Mouse (Mus musculus) heart, embryonic 16.5 days (tissue): ENCODE data around the gene Nell1. TPM values are rescaled to one million over a fixed set of nuclear protein-coding genes. Genes with fewer than 3 reads are reported as not detected.

Experiments used
- ATAC-seq: fragments of 200-750 bp; cut with Nextera tagmentation; replicated peaks from 2 replicates; pipeline ENCODE4 v1.8.0; 2017; ENCODE audit warnings: moderate number of reproducible peaks; ENCODE audit not compliant: insufficient read depth, low FRiP score; ENCODE audit errors: extremely low read depth
- H3K27ac ChIP-seq: fragments of 300-500 bp; sonication (generic); 2 replicates; pipeline ENCODE4 v1.5.1; 2014; ENCODE audit warnings: mild to moderate bottlenecking, low read length, control low read depth, moderate library complexity
- H3K27me3 ChIP-seq: fragments of 300-500 bp; sonication (generic); 2 replicates; pipeline ENCODE4 v1.6.1; 2014; ENCODE audit warnings: low read length, mixed read lengths; ENCODE audit not compliant: control insufficient read depth, insufficient read depth
- H3K36me3 ChIP-seq: fragments of 300-500 bp; sonication (generic); 2 replicates; pipeline ENCODE4 v1.6.1; 2014; ENCODE audit not compliant: control insufficient read depth, insufficient read depth
- H3K4me1 ChIP-seq: fragments of 300-500 bp; sonication (generic); 2 replicates; pipeline ENCODE4 v1.6.1; 2014; ENCODE audit warnings: low read length, mixed read lengths; ENCODE audit not compliant: control insufficient read depth, insufficient read depth
- H3K4me2 ChIP-seq: fragments of 300-500 bp; sonication (generic); 2 replicates; pipeline ENCODE4 v1.6.1; 2014; ENCODE audit warnings: low read depth, mild to moderate bottlenecking, control low read depth, low read length
- H3K4me3 ChIP-seq: fragments of 300-500 bp; sonication (generic); 2 replicates; pipeline ENCODE4 v1.5.1; 2014; ENCODE audit warnings: mild to moderate bottlenecking, control low read depth, low read length
- H3K9ac ChIP-seq: fragments of 300-500 bp; sonication (generic); 2 replicates; pipeline ENCODE4 v1.6.1; 2014; ENCODE audit warnings: low read length, control low read depth
- H3K9me3 ChIP-seq: fragments of 300-500 bp; sonication (generic); replicated peaks from 2 replicates; pipeline ENCODE4 v1.6.1; 2016; ENCODE audit warnings: low read length; ENCODE audit not compliant: control insufficient read depth
- WGBS: fragments of 180-500 bp; shearing (Covaris S2); extraction: QIAGEN DNeasy Blood & Tissue Kit; methylation state at CpG from one replicate; pipeline ENCODE4 v1.1.7; 2014; 5-methylcytosine and 5-hydroxymethylcytosine counted together
- polyA plus RNA-seq: library from polyadenylated mRNA; unstranded; fragments of >200 nt; fragmentation: Nextera tagmentation; extraction: Ambion mirVana; gene quantifications from 2 replicates; pipeline ENCODE4 v1.2.1, GENCODE M21; 2015

Gene Nell1
- polyA plus RNA-seq, 1 experiment from 2014 or later, result 0.64 TPM

DNA sequence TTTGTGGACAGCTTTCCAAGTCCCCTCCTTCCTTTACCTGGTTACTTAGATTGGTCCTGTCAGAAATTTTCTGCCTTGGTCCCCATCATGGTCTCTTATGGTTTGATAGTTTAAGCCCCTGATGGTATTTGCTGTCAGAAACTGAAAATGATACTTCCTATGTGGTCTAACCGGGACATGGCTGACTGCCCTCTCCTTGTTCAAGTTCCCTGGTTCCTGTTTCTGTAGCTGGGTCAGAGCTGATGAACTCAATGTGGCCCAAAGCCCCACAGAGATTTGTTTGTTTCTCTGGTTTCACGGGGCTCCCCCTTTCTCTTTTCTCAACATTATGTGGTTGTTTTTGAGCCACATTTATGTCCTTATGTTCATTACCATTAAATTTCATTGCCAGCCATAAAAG, 30.6 kb downstream of the Nell1 start:
- 74% methylated on average over 2 of the region's 2 CpGs for WGBS
- no peak for ATAC-seq

DNA sequence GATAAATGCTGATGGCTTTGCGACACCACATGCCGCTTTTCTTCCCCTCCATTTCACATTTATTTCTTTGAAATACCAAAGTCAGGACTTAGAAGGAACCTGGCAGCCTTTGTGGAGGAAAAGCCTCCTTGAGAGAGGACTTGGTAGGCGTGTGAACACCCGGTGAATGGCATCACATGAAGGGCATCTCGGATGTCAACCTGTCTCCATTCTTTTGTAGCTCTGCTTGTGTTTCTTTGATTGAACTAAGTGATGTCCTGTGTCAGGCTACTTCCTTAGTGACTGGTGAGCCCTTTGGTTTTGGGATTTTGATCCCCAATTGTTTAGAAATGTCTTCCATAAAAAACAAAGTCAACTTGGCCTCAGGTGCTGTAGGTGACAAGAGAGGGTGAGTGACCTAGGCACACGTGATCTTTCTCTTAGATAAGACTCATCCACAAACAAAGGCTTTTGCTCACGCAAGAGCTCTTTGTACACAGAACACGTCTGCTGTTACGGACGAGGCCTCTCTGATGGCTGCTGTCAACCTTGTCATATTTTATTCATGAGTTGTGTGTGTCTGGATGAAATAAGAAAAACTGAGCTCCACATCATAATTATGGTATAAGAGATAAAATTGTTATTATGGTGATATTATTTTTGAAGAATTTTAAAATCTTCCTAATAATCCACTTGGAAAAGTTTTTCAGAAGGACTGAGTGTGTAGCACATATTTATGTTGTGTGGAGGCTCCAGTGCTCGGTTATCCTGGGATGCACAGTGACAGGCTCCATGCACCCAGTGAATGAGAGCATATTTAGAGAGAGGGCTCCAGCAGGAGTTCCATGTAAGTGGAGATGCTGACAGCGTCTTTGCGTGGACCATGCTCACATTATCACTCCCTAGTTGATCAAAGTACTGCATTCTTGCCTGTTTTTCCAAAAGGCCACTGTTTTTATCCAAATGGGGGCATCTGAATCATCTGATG, 60.8 kb downstream of the Nell1 start:
- Histone ChIP-seq H3K27ac (no peak overlapping the region), H3K9me3 (no peaks in the 10 kb centered on the region), H3K4me3 (no peak overlapping the region), H3K27me3 (no peaks in the 10 kb centered on the region), H3K4me1 (no peaks in the 10 kb centered on the region), H3K4me2 (no peak overlapping the region), H3K9ac (no peak overlapping the region), H3K36me3 (no peaks in the 10 kb centered on the region)
- WGBS, result 70% methylated on average over 13 of the region's 13 CpGs
- ATAC-seq, result no peak

More for the DNA sequence above, 30.6 kb downstream of the Nell1 start:
- Histone ChIP-seq H3K9me3 (no peaks in the 10 kb centered on the region), H3K9ac (no peak overlapping the region), H3K4me1 (no peaks in the 10 kb centered on the region), H3K4me3 (no peak overlapping the region), H3K27me3 (no peaks in the 10 kb centered on the region), H3K27ac (no peak overlapping the region), H3K4me2 (no peak overlapping the region), H3K36me3 (no peaks in the 10 kb centered on the region)

DNA sequence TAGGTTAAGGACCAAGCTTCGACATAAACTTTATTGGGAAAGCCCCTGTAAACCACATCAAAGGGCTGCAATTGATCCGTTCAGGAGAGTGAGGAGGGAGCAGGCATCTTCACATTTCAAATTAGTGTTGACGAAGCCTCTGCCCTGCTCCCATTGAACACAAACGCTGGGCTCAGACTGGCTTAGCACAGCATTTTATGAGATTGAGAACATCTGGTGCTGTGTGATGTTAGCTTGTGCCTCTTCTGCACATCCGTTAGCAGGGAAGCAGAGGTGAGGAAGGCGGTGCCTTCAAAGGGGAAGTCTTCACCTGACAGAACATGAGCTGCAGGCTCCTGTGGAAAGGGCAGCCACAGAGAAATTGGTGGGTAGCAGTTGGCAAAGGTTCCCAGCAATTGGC, 66.4 kb downstream of the Nell1 start:
- Histone ChIP-seq H3K27ac (no peak overlapping the region), H3K4me3 (no peak overlapping the region), H3K9ac (no peak overlapping the region), H3K9me3 (no peaks in the 10 kb centered on the region), H3K4me1 (no peaks in the 10 kb centered on the region), H3K4me2 (no peak overlapping the region), H3K36me3 (no peaks in the 10 kb centered on the region), H3K27me3 (no peaks in the 10 kb centered on the region)
- no peak for ATAC-seq
- WGBS, result 54% methylated on average over 6 of the region's 6 CpGs

DNA sequence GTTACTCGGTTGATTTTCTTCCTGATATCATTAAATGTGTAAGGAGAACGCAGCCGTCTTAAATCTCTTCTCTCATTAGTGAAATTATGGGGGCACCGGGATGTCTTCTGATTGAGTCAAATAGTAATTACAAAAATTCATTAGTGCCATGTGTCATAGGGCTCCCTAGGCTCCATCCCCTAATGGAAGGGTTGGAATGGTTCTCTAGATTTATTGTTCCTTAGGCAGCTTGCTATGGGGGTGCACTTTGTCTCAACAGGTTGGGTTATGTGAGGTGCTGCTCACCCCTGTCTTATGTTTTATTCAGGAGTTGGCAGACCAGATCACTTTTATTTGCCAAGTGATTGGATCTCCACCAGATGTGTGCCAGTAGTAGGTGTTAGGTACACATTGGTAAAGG, 75.5 kb downstream of the Nell1 start:
- no peak for ATAC-seq
- Histone ChIP-seq H3K9me3 (no peaks in the 10 kb centered on the region), H3K27me3 (no peaks in the 10 kb centered on the region), H3K36me3 (no peaks in the 10 kb centered on the region), H3K27ac (no peak overlapping the region), H3K4me3 (no peak overlapping the region), H3K9ac (no peak overlapping the region), H3K4me2 (no peak overlapping the region), H3K4me1 (no peaks in the 10 kb centered on the region)
- WGBS, result 86% methylated on average over 4 of the region's 4 CpGs

DNA sequence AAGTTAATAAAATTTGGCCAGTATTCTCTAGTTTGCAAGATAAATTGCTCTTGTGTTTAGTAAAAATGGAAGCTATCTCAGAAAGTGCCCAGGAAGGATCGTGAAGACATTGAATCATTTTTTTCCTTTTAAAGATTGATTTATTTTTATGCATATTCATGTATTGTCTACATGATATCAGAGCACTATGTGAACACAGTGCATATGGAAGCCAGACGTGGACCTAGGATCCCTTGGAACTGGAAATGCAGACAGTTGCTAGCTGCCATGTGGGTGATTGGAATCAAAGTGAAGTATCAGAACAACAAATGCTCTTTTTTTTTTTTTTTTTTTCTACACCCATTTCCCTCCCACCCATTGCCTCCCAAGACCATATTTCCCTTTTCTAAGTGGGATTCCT, 79.0 kb downstream of the Nell1 start:
- Histone ChIP-seq H3K9ac (no peak overlapping the region), H3K4me1 (no peaks in the 10 kb centered on the region), H3K4me3 (no peak overlapping the region), H3K27me3 (no peaks in the 10 kb centered on the region), H3K27ac (no peak overlapping the region), H3K9me3 (no peaks in the 10 kb centered on the region), H3K36me3 (no peaks in the 10 kb centered on the region), H3K4me2 (no peak overlapping the region)
- WGBS, result 78% methylated on average over 2 of the region's 2 CpGs
- ATAC-seq, result no peak

DNA sequence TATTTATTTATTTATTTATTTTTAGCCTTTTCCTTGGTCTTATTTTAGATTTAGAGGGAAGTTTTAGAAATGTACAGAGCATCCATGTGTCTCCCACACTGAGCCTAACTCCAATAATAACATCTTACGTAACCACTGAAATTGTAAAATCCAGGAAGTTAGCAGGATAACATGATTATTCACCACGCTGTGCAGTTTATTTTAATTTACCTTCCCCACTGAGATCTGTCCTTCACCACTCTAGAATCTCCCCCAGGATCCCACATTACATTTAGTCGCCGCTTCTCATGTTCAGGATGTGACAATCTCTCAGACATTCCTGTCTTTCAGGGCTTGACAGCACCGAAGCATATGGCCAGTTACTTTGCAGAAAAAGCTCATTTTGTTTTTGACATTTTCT, 119.8 kb downstream of the Nell1 start:
- WGBS, result 78% methylated on average over 5 of the region's 5 CpGs
- ATAC-seq, result no peak
- Histone ChIP-seq H3K27me3 (no peaks in the 10 kb centered on the region), H3K27ac (no peak overlapping the region), H3K9me3 (no peaks in the 10 kb centered on the region), H3K36me3 (no peaks in the 10 kb centered on the region), H3K9ac (no peak overlapping the region), H3K4me2 (no peak overlapping the region), H3K4me3 (no peak overlapping the region), H3K4me1 (no peaks in the 10 kb centered on the region)

DNA sequence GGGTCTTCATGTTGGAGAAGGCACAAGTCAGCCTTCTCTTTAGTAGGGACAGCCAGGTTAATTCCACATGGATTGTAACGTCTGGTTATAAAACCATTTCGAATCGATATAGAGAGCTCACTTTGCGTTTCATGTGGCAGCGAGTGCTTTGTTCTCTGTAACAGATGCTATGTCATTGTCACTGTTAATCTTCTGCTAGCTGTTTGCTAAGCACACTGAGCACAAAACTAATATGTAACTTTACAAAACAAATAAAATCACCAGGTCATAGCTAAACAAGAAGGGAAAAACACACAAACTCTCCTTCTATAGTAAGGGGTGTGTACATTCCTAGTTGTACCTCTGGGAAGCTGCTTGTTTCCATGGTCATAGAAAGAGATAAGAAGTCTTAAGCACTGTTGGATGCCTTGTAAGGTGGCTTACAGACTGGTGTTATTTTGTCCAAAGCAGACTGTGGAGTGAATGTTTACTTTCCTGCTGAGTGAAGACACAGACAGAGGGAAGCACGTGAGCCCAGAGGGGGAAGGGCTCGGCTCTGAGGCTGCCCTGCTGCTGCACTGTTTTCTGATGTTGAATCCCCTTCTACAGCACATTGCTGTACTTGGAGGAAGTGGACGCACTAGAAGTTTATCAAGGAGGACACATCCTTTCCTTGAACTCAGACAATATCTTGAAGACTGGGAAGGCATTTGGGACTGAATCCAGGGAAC, 131.1 kb downstream of the Nell1 start:
- no peak for ATAC-seq
- Histone ChIP-seq H3K27me3 (no peaks in the 10 kb centered on the region), H3K4me3 (no peak overlapping the region), H3K9ac (no peak overlapping the region), H3K4me1 (no peaks in the 10 kb centered on the region), H3K27ac (no peak overlapping the region), H3K36me3 (no peaks in the 10 kb centered on the region), H3K4me2 (no peak overlapping the region), H3K9me3 (no peaks in the 10 kb centered on the region)
- WGBS, result 46% methylated on average over 8 of the region's 8 CpGs

DNA sequence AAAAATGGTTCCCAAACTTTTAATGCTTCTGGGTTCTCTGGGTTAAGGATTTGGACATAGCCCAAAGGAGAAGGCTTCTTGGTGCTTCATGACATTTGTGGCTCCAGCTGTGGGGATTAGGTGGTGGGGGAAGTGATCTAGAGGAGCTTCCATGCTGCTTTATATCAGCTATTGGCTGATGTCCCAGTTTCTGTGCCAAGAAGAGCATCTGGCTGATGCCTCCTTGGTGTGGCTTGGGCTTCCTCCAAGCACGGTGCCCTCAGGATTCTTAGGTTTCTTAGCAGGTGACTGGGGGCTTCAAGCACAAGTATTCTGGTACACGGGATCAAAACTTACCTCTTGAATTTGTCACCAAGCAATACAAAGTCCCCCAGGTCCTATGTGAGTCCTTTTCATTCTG, 132.6 kb downstream of the Nell1 start:
- Histone ChIP-seq H3K9me3 (no peaks in the 10 kb centered on the region), H3K27ac (no peak overlapping the region), H3K4me3 (no peak overlapping the region), H3K27me3 (no peaks in the 10 kb centered on the region), H3K9ac (no peak overlapping the region), H3K4me2 (no peak overlapping the region), H3K36me3 (no peaks in the 10 kb centered on the region), H3K4me1 (no peaks in the 10 kb centered on the region)
- WGBS, result 70% methylated on average over 2 of the region's 2 CpGs
- ATAC-seq, result no peak

DNA sequence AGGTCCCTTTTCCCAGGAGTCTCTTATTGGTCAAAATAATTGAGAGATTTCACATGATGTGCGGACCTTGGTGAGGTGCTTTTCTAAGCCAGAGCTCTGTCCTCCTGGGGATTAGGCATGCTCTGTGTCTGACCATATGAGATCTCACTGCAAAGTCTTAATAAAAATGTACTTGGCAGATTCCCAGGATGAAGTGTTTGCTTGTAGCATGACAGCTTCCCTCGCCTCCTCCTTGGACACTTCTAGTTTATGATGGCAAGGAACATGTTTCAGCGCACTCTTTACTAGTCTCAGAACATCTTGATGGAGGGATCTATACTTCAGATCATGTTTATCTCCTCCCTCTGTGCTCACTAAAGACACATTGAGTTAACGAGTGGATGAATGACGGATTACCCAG, 143.7 kb downstream of the Nell1 start:
- H3K4me2 ChIP-seq, result no peak overlapping the region
- H3K4me3 ChIP-seq, result no peak overlapping the region
- no peak overlapping the region for H3K27ac ChIP-seq
- H3K36me3 ChIP-seq, result no peaks in the 10 kb centered on the region
- H3K9ac ChIP-seq, result no peak overlapping the region
- no peak for ATAC-seq
- H3K9me3 ChIP-seq, result no peaks in the 10 kb centered on the region
- H3K27me3 ChIP-seq, result no peaks in the 10 kb centered on the region
- WGBS, result 81% methylated on average over 5 of the region's 5 CpGs
- H3K4me1 ChIP-seq, result no peaks in the 10 kb centered on the region
